Mouse (Mus musculus) E14TG2a.4 (cell line): Measurements from ENCODE around the gene D11Wsu47e.
A peak's percentile ranks its signal among the peaks of the same experiment; 100 is the strongest.

ENCODE experiments used
- H3K27me3 ChIP-seq: 2 replicates; pipeline ENCODE4 v1.6.1; 2014; ENCODE audit warnings: low read length, control low read depth; ENCODE audit not compliant: insufficient read depth
- H3K36me3 ChIP-seq: 2 replicates; pipeline ENCODE4 v1.6.1; 2014; ENCODE audit warnings: low read length, control low read depth; ENCODE audit not compliant: insufficient read depth
- H3K4me1 ChIP-seq: replicated peaks from 2 replicates; pipeline ENCODE4 v1.6.1; 2014; ENCODE audit warnings: low read depth, low read length, control low read depth
- H3K4me3 ChIP-seq: replicated peaks from 2 replicates; pipeline ENCODE4 v1.5.1; 2014; ENCODE audit warnings: mild to moderate bottlenecking, low read length
- H3K9me3 ChIP-seq: 2 replicates; pipeline ENCODE4 v1.6.1; 2014; ENCODE audit warnings: low read length, control low read depth
- CTCF ChIP-seq: conservative IDR thresholded peaks from 2 replicates; pipeline ENCODE4 v1.5.1; 2014; ENCODE audit warnings: low read length
- NANOG ChIP-seq: IDR thresholded peaks from 2 replicates; pipeline ENCODE4 v1.6.1; 2014; ENCODE audit warnings: borderline replicate concordance, low read length, mixed read lengths
- POU5F1 ChIP-seq: IDR thresholded peaks from 2 replicates; pipeline ENCODE4 v1.6.1; 2014; ENCODE audit warnings: low read length, borderline replicate concordance

The D11Wsu47e gene

DNA sequence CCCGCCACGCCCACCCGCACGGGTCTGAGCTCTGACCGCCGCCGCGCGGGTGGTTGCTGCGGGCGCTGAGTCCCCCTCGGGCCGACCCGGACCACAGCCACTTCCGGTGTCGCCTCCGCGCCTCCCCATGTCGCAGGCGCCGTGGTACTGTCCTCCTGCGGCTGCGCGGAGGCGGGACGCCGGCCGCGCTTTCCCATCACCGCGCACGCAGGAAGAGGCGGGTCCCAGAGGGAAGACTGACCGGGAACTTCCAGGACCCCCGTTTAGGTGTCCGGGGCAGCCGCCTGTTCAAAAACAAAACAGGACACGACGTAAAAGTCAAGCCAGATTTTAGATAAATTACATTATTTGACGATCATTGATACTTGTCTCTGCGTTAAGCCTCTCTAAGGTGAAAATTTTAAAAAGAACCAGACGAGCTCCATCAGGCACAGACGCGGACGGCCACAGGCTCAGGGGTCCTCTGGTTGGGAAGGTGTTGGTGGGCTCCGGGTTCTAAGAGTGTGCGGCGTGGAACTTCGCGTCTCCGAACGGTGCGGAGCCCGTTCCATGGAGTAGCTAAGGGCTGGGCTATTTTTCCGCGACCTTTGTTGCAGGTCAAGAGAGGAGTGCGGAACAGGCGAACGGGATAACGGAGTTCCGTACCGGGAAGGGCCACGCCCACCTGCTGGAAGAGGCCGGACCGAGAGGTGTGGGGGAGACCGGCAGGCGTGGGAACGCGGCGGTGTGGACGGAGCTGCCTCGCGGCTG, at the start of gene D11Wsu47e, which contains the start of gene Fam104a:
Gene D11Wsu47e (plus strand): TSS at position 456 of the 750 bp plus-strand sequence.
Gene Fam104a (minus strand): TSS at position 199 of the 750 bp plus-strand sequence.
- Histone ChIP-seq H3K36me3 (peaks cover 22% of the 10 kb centered on the region), H3K9me3 (no peaks in the 10 kb centered on the region), H3K4me1 (peaks cover 80% of the 10 kb centered on the region), H3K4me3 (peak within 1 kb of the TSS; percentile 98), H3K27me3 (no peaks in the 10 kb centered on the region)
- TF ChIP-seq CTCF (no peak), NANOG (no peak), POU5F1 (no peak)

DNA sequence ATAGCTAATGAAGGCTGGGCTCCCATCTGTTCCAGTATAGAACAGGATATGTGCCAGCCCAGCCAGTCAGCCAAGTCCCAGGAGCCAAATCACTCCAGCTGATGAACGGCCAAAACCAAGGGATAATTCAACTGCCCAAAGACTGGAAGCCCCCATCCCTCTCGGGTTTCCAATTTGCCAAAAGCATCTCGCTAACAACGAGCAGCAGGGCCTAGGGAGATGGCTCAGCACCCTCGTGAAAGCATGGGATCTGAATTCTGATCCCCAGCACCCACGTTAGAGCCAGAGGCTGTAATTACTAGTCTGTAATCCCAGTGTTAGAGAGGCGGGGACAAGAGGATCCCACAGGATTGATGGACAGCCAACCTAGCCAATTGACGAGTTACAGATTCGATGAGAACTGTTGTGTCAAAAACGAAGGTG, 49.5 kb upstream of the D11Wsu47e start:
- Histone ChIP-seq H3K4me1 (peaks cover 10% of the 10 kb centered on the region; the same call in 1 of the 2 replicates), H3K27me3 (no peaks in the 10 kb centered on the region), H3K9me3 (peaks cover 54% of the 10 kb centered on the region), H3K36me3 (no peaks in the 10 kb centered on the region), H3K4me3 (no peak overlapping the region)
- TF ChIP-seq CTCF (no peak), POU5F1 (no peak), NANOG (no peak)

DNA sequence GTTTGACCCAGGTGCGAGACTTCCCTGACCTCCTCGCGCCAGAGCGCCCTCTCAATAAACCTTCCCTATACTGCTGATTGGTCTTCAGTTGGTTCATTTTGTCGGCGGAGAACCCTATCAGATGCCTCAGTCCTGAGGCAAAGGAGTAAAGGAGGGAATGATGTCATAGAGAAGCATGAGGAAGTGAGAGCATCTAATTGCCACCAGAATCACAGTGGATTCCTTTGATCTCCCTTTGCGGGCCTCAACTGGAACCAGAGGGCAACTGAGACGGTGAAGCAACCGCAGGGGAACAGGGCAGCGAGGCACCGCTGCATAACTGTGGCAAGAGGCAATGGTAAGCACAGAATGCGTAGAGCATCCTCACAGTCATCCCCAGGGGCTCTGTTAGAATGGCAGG, 45.5 kb upstream of the D11Wsu47e start:
- H3K4me3 ChIP-seq = no peak overlapping the region
- H3K9me3 ChIP-seq = peaks cover 66% of the 10 kb centered on the region
- TF ChIP-seq POU5F1 (no peak), CTCF (no peak), NANOG (no peak)
- H3K27me3 ChIP-seq = 0 out of 2 replicates have a peak, but pooled peaks cover 3% of the 10 kb centered on the region
- H3K36me3 ChIP-seq = no peaks in the 10 kb centered on the region
- H3K4me1 ChIP-seq = no peaks in the 10 kb centered on the region

DNA sequence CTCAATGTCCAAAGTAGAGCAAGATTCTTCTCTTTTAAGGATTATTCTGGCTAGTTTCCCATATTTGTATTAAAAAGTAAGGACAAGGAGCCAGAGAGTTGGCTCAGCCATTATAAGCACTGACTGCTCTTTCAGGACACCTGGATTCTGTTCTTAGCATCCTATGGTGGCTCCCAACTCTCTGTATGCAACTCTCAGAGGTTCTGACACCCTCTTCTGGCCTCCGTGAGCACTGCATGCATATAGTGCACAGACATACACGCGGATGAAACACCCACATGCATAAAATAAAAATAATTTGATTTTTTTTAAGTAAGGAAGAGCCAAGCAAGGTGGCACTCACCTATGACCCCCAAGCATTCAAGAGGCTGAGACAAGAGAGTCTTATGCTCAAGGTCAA, 39.0 kb upstream of the D11Wsu47e start:
- Histone ChIP-seq H3K9me3 (peaks cover 8% of the 10 kb centered on the region; the same call in 1 of the 2 replicates), H3K4me1 (peaks cover 24% of the 10 kb centered on the region), H3K27me3 (0 out of 2 replicates have a peak, but pooled peaks cover 3% of the 10 kb centered on the region), H3K4me3 (no peak overlapping the region), H3K36me3 (no peaks in the 10 kb centered on the region)
- TF ChIP-seq NANOG = no peak
- peak; percentile 36 for TF ChIP-seq CTCF

DNA sequence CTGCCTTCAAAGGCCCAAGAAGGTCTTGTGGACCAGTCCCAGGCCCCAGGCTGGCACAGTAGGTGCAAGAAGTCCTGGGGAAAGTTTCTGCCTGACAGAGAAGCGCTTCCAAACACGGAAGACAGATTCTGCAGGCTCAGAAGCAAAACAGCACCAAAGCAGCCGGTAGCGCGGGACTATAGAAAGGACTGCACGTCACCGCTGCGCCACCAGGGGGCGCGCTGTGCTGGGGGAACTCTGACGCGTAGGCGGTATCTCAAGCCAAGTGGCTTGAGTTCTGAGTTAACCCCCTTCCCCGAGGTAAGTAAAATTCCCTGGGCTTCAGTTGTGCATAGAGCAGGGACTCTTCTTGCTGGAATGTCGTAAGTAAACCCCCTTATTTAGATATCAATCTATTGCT, 36.1 kb upstream of the D11Wsu47e start:
- peaks cover 48% of the 10 kb centered on the region for H3K4me1 ChIP-seq
- no peaks in the 10 kb centered on the region for H3K9me3 ChIP-seq

DNA sequence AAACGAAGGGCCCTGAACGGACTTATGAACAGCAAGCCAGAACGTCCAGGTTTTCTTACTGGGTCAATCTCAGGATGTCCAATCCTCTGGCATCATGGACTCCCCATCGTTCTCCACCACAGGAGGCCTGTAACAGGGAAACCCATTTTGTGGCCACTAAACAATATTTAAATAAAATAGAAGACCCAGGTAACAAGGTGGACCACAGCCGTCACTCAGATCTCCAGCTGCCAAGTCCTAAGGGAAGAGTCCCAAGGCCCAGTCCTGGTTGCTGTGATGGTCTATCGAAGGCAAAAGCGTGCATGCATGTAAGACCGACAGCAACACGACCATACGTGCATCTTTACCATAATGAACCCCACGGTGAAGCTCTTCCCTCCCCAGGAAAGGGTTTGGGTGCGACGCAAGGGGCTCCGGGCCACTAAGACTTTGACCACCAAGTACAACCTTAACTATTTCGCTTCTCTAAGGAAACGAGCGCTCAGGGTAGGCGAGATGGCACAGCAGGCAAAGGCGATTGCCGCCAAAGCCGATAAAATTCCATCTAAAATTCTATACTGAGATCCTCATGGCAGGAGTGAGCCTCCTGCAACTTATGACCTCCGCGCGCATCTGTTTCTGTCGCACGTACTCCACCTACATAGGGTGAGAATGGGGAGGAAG, 35.4 kb upstream of the D11Wsu47e start, which contains the start of gene Cog1:
Gene Cog1 (plus strand): TSS at position 480 of the 663 bp plus-strand sequence.
- no peak for TF ChIP-seq CTCF
- no peak for TF ChIP-seq NANOG
- TF ChIP-seq POU5F1 = no peak
- Histone ChIP-seq H3K4me1 (peaks cover 48% of the 10 kb centered on the region), H3K36me3 (peaks cover 20% of the 10 kb centered on the region), H3K27me3 (no peaks in the 10 kb centered on the region), H3K9me3 (no peaks in the 10 kb centered on the region), H3K4me3 (peak within 1 kb of the TSS; percentile 96)

More for the DNA sequence above, 36.1 kb upstream of the D11Wsu47e start:
- peak overlapping the region; percentile 96 for H3K4me3 ChIP-seq
- peaks cover 13% of the 10 kb centered on the region for H3K36me3 ChIP-seq
- peak; percentile 94 for TF ChIP-seq CTCF
- no peak for TF ChIP-seq POU5F1
- 0 out of 2 replicates have a peak, but pooled peaks cover 3% of the 10 kb centered on the region for H3K27me3 ChIP-seq

DNA sequence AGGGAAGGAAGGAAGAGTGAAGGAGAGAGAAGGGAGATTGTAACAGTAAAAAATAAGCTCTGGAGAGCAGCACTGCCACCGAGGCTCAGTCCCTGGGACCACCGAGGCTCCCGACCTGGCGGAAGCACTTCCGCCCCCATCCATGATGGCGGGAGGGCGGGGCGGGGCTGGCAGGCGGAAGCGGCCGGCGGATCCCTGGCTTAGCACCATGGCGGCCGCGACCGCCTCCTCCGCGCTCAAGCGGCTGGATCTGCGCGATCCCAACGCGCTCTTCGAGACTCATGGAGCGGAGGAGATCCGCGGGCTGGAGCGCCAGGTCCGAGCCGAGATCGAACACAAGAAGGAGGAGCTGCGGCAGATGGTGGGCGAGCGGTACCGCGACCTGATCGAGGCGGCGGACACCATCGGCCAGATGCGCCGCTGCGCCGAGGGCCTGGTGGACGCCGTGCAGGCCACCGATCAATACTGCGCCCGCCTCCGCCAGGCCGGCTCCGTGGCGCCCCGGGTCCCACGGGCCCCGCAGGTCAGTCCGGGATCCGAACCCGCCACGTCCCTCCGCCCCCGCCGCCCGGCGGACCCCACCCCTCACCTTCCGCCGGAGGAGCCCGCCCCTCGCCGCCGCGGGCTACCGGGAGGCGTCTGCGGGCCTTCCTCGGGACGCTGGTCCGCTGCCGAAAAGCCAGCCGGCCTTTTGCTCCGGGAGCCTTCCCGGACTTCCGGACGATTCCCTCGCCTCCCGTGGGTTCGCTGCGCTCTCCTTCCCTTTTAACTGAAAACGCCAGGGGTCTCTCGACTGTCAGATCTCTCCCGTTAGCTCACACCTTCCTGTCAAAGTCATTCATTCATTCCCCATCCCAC, 34.6 kb upstream of the D11Wsu47e start, which contains the start of gene Slc39a11:
Gene Slc39a11 (minus strand): TSS at position 727 of the 858 bp plus-strand sequence.
- H3K4me3 ChIP-seq = peak within 1 kb of the TSS; percentile 96
- peaks cover 27% of the 10 kb centered on the region for H3K36me3 ChIP-seq
- peaks cover 48% of the 10 kb centered on the region for H3K4me1 ChIP-seq
- TF ChIP-seq POU5F1 = no peak
- no peak for TF ChIP-seq CTCF
- no peak for TF ChIP-seq NANOG
- no peaks in the 10 kb centered on the region for H3K27me3 ChIP-seq
- H3K9me3 ChIP-seq = no peaks in the 10 kb centered on the region
